Mouse (Mus musculus) neural tube, embryonic 15.5 days (tissue): ENCODE results near the gene Gm38393. TPM values are rescaled to one million over a fixed set of nuclear protein-coding genes. Genes with fewer than 3 reads are reported as not detected.

ENCODE experiments used
- polyA plus RNA-seq: library from polyadenylated mRNA; unstranded; fragments of >200 nt; fragmentation: Nextera tagmentation; extraction: Ambion mirVana; gene quantifications from 2 replicates; pipeline ENCODE4 v1.2.1, GENCODE M21; 2015

The Gm38393 gene
- polyA plus RNA-seq, 1 experiment from 2014 or later = 3.8 TPM

Other genes with a start within 250 kb of the Gm38393 start
- gene Snurf, start within 50 bp of the Gm38393 start, polyA plus RNA-seq = 731 and 865 TPM in 2 replicates
- gene Snrpn, start 135.2 kb upstream of the Gm38393 start, polyA plus RNA-seq = 980 and 1,191 TPM in 2 replicates